Comparison of ENCODE assay signal across 24 mouse cellular contexts in genomic region chr4:7247244-7247643, GRCm38 (mm10).
DNase-seq lines count a peak whose midpoint lies in the region; ATAC-seq and TF ChIP-seq lines count a peak whose summit lies in the region.
"Had no signal": no experiment of that assay in that cellular context is flagged by ENCODE, and none has a peak within 500 bp of the region (broad histone marks: within the 10 kb centered on the region; RNA-seq: fewer than 3 reads in every experiment).

No protein-coding gene starts in this region.

- H3K4me3 ChIP-seq in forebrain, embryonic 12.5 days (replicated peaks) = no peak overlapping the region
- no peak overlapping the region for H3K4me3 ChIP-seq in forebrain, embryonic 10.5 days
- no peak overlapping the region for H3K4me3 ChIP-seq in kidney, postnatal 0 days (replicated peaks; ENCODE audit: low read depth, low read length)
- H3K4me3 ChIP-seq: hindbrain, embryonic 12.5 days; liver, embryonic 12.5 days; midbrain, embryonic 15.5 days had no signal

- no peak for TF ChIP-seq CTCF in kidney, postnatal 0 days (IDR thresholded peaks at IDR 0.05; ENCODE audit: low read depth)

- H3K27ac ChIP-seq in forebrain, embryonic 12.5 days = no peak overlapping the region
- no peak overlapping the region for H3K27ac ChIP-seq in forebrain, embryonic 10.5 days
- H3K27ac ChIP-seq in kidney, postnatal 0 days = no peak overlapping the region
- H3K27ac ChIP-seq: hindbrain, embryonic 12.5 days; liver, embryonic 12.5 days; midbrain, embryonic 15.5 days had no signal

- ATAC-seq in forebrain, embryonic 12.5 days (ENCODE audit: low FRiP score) = peak; percentile 41; the same call in 1 of the 2 replicates
- no peak for ATAC-seq in kidney, postnatal 0 days (replicated peaks; ENCODE audit: low FRiP score, low read depth)
- ATAC-seq: intestine, postnatal 0 days; liver, embryonic 12.5 days; liver, postnatal 0 days; midbrain, embryonic 15.5 days; Patski had no signal

- H3K4me2 ChIP-seq in forebrain, embryonic 12.5 days = no peak overlapping the region
- no peak overlapping the region for H3K4me2 ChIP-seq in kidney, postnatal 0 days (ENCODE audit: low read length)
- H3K4me2 ChIP-seq: hindbrain, embryonic 12.5 days; liver, embryonic 12.5 days; midbrain, embryonic 15.5 days had no signal

- no peaks in the 10 kb centered on the region for H3K27me3 ChIP-seq in forebrain, embryonic 12.5 days
- H3K27me3 ChIP-seq in forebrain, embryonic 10.5 days (ENCODE audit: poor library complexity, severe bottlenecking) = no peaks in the 10 kb centered on the region
- H3K27me3 ChIP-seq in kidney, postnatal 0 days (ENCODE audit: insufficient read depth, low read length) = no peaks in the 10 kb centered on the region
- H3K27me3 ChIP-seq: hindbrain, embryonic 12.5 days; liver, embryonic 12.5 days; midbrain, embryonic 15.5 days; Patski had no signal

- 17% methylated on average over 4 of the region's 4 CpGs for WGBS in forebrain, embryonic 12.5 days
- 37% methylated on average over 4 of the region's 4 CpGs for WGBS in forebrain, embryonic 10.5 days
- WGBS in kidney, postnatal 0 days = 58% methylated on average over 4 of the region's 4 CpGs

- DNase-seq in forebrain, embryonic 10.5 days (ENCODE audit: extremely low spot score, low spot score) = no peak
- DNase-seq in kidney, postnatal 0 days (ENCODE audit: low spot score) = peak; percentile 18
- DNase-seq in kidney, adult 18-20 months = no peak
- DNase-seq in Muller cell, postnatal 12 days (ENCODE audit: inconsistent ontology term) = peak; percentile 71
- peak; percentile 26 for DNase-seq in embryo, embryonic 11 days
- no peak for DNase-seq in layer of hippocampus, postnatal 10 days (ENCODE audit: low spot score in 2 of 2)
- DNase-seq in ovary, postnatal 36 days (ENCODE audit: low spot score) = no peak
- DNase-seq: adrenal gland, postnatal 10 days; cerebellum, adult 11 months; cerebellum, adult 9-10 months; cerebellum, postnatal 36 days; heart, postnatal 14 days; kidney, postnatal 25 days; liver, postnatal 0 days; lung, postnatal 36 days; thymus, adult 2 months; thymus, postnatal 36 days had no signal

- no peaks in the 10 kb centered on the region for H3K36me3 ChIP-seq in forebrain, embryonic 12.5 days (replicated peaks)
- H3K36me3 ChIP-seq in forebrain, embryonic 10.5 days (replicated peaks) = no peaks in the 10 kb centered on the region
- no peaks in the 10 kb centered on the region for H3K36me3 ChIP-seq in kidney, postnatal 0 days (ENCODE audit: insufficient read depth, low read length)
- H3K36me3 ChIP-seq: G1E; hindbrain, embryonic 12.5 days; liver, embryonic 12.5 days; midbrain, embryonic 15.5 days had no signal

- H3K4me1 ChIP-seq in forebrain, embryonic 12.5 days = 0 out of 2 replicates have a peak, but pooled peaks cover 3% of the 10 kb centered on the region
- H3K4me1 ChIP-seq in forebrain, embryonic 10.5 days = peaks cover 9% of the 10 kb centered on the region
- no peaks in the 10 kb centered on the region for H3K4me1 ChIP-seq in kidney, postnatal 0 days (replicated peaks; ENCODE audit: insufficient read depth, low read length)
- H3K4me1 ChIP-seq: hindbrain, embryonic 12.5 days; liver, embryonic 12.5 days; midbrain, embryonic 15.5 days had no signal

- no peaks in the 10 kb centered on the region for H3K9me3 ChIP-seq in forebrain, embryonic 12.5 days
- H3K9me3 ChIP-seq in forebrain, embryonic 10.5 days = no peaks in the 10 kb centered on the region
- H3K9me3 ChIP-seq in kidney, postnatal 0 days (replicated peaks; ENCODE audit: low read length) = no peaks in the 10 kb centered on the region
- H3K9me3 ChIP-seq: G1E; hindbrain, embryonic 12.5 days; liver, embryonic 12.5 days; midbrain, embryonic 15.5 days had no signal

- H3K9ac ChIP-seq in forebrain, embryonic 12.5 days = no peak overlapping the region
- H3K9ac ChIP-seq in kidney, postnatal 0 days (ENCODE audit: low read depth, low read length) = no peak overlapping the region
- H3K9ac ChIP-seq: hindbrain, embryonic 12.5 days; liver, embryonic 12.5 days; liver, postnatal 0 days; midbrain, embryonic 15.5 days had no signal

Comparison
In these comparisons a context has a peak if more than half of its experiments do, and no peak if none do; other contexts are left out.
1. DNase-seq: peak in kidney, postnatal 0 days (single experiment), Muller cell, postnatal 12 days (single experiment) and embryo, embryonic 11 days (single experiment); none in forebrain, embryonic 10.5 days (single experiment), kidney, adult 18-20 months (single experiment), layer of hippocampus, postnatal 10 days (0 of 2) and ovary, postnatal 36 days (single experiment).